Mouse (Mus musculus): ENCODE results near the gene Gm10912.
"Not testable (repeated sequence)": the region's sequence is repeated elsewhere in the genome, so short reads cannot be mapped to it uniquely, and the experiment has no call there.

The Gm10912 gene

DNA sequence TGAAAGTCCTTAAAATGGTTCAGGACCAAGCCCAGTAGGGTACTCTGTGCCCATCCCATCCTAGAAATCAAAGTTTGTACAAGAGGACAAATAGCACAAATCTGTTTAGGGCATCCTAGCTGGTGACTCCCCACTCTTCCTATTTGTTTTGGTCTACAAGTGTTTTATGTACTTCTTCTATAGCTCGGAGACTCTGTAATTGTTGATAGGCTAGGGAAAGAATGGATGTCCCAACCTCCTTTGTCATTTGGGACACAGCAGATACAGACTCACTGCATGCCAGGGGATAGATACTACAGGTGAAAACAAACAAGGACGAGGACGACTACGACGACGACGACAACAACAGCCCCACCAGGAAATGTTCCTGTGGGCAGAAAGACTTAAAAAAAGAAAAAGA, 2.8 kb downstream of the Gm10912 start, which contains the start of gene Gm10799:
TSS of gene Gm10799 (minus strand) at position 101 of the 400 bp plus-strand sequence.
- not testable (repeated sequence) for DNase-seq (ENCODE audit: low spot score in 2 of 2)

DNA sequence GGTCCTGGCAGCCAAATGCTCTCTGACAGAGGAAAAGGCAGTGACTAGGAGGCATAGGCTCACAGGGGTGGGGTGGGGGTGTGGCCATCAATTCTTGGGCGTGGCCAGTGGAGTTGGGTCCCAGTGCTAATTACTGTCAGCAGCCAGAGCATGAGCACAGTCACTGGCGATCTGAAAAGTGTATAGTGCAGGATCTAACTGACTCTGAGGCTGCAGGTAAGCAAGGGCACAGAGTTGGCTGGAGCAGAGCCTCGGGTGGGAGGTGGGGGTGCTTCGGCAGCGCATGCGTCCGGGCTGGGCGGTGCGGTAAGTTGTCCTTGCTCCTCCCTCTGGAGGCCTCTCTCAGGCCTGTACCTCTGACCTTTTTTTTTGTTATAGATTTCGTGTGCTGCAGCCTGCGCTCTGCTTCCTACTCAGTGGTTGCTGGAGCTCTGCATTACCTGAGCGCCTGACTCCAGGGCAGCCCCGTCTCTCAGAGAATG, 4.1 kb downstream of the Gm10912 start, which contains the start of gene Cd59b:
TSS of gene Cd59b (plus strand) at position 146 of the 482 bp plus-strand sequence.
- DNase-seq (ENCODE audit: low spot score in 2 of 2) = no peak

GRCm38 (mm10) chr2:104078285-104078684, 12.7 kb downstream of the Gm10912 start:
- not testable (repeated sequence) for DNase-seq (ENCODE audit: low spot score in 2 of 2)

- DNase-seq (ENCODE audit: low spot score in 2 of 2) = not testable (repeated sequence)
Observed at GRCm38 (mm10) chr2:104081436-104082050, 15.9 kb downstream of the Gm10912 start.

- DNase-seq (ENCODE audit: low spot score in 2 of 2) = no peak
Observed at GRCm38 (mm10) chr2:104082474-104082873, 16.8 kb downstream of the Gm10912 start.

DNA sequence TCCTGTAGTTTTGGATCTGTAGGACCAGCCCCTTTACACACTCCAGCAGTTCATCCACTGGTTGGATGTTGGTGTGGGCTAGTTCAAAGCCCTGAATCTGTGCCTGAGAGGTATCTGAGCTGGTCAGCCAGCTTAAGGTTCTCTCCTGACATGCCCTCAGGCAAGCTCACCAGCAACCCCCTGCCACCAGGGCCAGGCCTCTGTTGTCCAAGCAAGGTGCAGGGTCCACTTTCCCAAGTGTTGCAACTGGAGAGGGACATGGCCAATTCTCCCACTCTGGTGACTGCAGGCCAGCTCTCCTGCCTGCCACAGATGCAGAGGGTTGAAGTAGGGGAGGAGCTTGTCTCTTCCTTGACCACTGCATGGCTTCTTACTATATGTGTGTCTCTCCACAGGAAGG, 18.4 kb downstream of the Gm10912 start:
- DNase-seq (ENCODE audit: low spot score in 2 of 2) = not testable (repeated sequence)

GRCm38 (mm10) chr2:104087562-104087961, 21.9 kb downstream of the Gm10912 start:
- not testable (repeated sequence) for DNase-seq (ENCODE audit: low spot score in 2 of 2)

DNA sequence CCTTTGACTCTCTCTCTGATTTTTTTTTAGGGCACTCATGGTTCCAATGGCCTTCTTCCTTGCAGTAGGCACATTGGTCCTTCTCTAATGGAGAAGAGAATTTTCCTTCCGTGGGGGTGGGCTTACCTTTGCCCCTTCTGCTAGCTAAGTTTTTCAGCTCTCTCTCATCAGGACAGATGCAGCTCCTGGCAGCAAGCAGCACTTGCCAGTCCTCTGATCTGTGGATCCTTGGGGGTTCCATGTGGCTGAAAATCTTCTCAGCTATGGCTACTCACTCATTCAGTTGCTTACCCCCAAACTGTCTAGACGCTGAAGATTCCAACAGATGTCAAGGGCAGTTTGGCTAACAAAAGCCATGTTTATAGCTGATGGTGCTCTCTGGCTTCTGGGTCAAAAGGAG, 27.7 kb downstream of the Gm10912 start:
- DNase-seq (ENCODE audit: low spot score in 2 of 2) = no peak

DNA sequence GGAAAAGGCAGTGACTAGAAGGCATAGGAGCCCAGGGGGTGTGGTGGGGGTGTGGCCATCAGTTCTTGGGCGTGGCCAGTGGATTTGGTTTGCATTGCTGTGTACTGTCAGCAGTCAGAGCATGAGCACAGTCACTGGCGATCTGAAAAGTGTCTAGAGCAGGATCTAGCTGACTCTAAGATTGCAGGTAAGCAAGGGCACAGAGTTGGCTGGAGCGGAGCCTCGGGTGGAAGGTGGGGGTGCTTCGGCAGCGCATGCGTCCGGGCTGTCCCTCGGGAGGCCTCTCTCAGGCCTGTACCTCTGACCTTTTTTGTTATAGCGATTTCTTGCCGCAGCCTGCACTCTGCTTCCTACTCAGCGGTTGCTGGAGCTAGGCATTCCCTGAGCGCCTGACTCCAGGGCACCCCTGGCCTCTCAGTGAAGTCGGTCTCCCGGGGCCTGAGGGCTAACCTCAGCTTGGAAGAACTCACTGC, 30.2 kb downstream of the Gm10912 start, which contains the start of gene Cd59a:
TSS of gene Cd59a (plus strand) at position 61 of the 473 bp plus-strand sequence.
- peak; percentile 18 to 22 for DNase-seq (ENCODE audit: low spot score in 2 of 2)

DNA sequence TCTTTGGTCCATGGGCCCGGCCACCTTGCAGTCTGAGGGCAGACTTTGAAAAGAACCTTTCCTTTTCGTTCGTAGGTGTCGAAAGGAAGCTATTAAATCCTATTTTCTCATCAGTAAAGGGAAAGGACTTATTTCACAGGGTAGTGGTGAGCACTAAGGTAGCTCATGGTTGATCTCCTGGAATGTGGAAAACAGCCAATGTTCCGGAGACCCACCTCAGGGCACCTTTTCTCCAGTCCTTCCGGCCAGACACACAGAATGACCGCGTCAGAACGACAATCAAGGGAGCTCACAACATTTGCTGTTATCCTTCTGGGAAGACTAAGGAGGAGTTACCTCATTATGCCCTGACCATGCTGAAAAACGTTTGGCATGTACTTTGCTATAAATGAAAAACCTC, 30.6 kb downstream of the Gm10912 start:
- no peak for DNase-seq (ENCODE audit: low spot score in 2 of 2)

GRCm38 (mm10) chr2:104096796-104097195, 31.2 kb downstream of the Gm10912 start:
- DNase-seq (ENCODE audit: low spot score in 2 of 2) = not testable (repeated sequence)

DNA sequence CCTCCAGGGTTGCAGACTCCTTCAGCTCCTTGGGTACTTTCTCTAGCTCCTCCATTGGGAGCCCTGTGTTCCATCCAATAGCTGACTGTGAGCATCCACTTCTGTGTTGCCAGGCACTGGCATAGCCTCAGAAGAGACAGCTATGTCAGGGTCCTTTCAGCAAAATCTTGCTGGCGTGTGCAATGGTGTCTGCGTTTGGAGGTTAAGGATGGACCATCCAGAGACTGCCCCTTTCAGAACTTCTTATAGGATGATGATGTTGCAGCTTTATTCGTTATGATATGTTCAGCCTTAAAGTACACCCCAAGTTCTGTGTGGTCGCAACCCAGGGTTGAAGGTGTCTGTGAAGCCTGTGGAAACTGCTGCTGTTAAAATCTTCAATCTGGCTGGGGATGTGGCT, 31.8 kb downstream of the Gm10912 start:
- DNase-seq (ENCODE audit: low spot score in 2 of 2) = not testable (repeated sequence)

DNA sequence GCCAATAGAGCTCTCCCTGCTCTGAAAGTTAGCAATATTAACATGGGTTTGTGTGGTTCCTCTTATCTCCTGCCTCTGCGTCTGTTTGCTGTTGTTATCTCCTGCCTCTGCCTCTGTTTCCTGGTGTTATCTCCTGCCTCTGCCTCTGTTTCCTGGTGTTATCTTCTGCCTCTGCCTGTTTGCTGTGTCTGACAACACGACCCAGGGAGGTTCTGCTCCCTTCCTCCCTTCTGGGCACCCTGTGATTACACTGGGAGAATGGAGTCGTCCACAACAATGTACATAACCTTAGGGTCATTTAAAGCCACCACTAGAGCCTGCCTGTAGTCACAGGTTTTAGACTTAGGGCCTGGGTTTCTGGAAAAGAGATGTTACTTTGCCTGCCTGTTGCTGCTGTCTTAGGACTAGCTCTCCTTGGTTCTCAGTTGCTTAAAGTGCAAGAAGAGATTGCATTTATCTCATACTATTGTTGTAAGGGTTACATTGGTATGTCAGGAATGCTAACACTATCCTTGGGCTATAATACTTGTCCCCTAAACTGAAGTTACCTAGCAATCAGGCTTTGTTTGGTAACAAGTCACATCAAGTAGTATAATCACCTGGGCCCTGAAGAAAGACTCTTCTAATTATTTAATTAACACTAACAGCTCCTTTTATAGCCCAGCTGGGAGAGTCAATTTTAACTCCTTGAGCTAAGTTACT, 33.1 kb downstream of the Gm10912 start:
- no peak for DNase-seq (ENCODE audit: low spot score in 2 of 2)

DNA sequence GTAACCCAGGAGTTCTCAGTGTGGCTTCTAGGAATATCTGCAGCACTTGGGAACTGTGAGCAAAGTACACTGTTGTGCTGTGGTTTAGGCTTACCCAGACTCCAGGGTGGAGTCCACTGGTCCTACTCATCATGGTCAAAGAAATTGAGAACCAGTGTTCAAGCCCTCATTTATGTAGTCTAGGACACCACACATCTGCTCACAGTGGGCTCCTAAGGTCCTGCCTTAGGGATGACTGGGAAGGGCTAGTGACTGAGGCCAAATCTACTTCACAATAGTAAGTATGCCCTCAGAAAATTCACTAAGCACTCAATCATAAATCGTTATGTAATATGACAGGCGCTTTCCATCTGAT, 33.6 kb downstream of the Gm10912 start:
- no peak for DNase-seq (ENCODE audit: low spot score in 2 of 2)

DNA sequence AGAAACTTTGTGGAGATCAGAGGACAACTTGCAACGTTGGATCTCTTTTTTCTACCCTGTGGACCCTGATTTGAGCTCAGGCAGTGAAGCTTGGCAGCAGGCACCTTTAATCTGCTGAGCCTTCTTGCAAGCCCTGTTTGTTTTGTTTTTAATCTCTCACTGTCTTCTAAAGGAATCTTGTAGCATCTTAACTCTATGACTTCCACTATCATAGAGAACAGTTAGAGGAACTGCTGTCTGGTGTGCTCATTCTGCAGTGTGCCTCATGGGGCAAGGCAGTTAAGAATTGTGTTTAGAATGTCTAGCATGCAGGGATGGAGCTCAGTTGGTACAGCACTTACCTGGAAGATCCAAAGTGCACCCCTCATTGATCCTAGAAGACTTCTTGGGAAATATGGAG, 34.3 kb downstream of the Gm10912 start:
- no peak for DNase-seq (ENCODE audit: low spot score in 2 of 2)

DNA sequence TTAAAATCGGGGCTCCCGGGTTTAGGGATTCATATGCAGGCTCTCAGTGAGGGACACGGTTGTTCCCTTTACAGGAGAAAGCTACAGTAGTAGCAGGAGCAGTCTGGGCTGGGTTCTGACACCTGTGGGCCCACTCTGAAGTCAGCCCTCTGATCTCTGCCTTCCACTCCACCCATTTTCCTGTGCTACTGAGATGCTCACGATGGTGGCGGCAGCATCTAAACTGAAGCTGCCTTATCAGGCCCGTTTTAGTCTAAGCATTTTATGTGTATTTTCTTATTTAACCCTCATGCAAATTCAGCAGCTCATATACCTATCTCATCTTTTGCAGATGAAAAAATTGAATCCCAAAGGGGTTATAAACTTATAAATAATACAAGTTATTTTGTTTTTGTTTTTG, 39.2 kb downstream of the Gm10912 start:
- no peak for DNase-seq (ENCODE audit: low spot score in 2 of 2)

DNA sequence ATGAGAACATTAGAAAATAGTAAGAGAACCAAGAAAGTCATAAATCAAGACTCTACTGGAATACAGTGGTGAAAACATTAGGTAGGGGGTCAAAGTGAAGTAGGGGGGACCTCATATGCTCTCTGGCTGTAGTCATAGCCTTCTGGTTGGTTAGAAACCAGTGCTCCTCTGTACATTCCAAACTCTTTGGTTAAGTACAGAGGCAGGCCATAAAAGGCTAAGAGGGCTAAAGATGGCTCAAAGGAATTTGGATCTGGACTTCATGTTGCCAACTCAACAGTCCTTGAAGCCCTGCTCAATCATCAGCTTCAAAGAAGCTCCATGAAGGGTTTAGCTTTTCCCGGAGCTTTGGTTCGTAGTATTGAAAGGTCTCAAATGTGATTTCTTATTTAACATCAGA, 43.4 kb downstream of the Gm10912 start:
- DNase-seq (ENCODE audit: low spot score in 2 of 2) = not testable (repeated sequence)

GRCm38 (mm10) chr2:104109528-104109927, 43.9 kb downstream of the Gm10912 start:
- DNase-seq (ENCODE audit: low spot score in 2 of 2) = no peak

GRCm38 (mm10) chr2:104110031-104110430, 44.4 kb downstream of the Gm10912 start:
- no peak for DNase-seq (ENCODE audit: low spot score in 2 of 2)

- not testable (repeated sequence) for DNase-seq (ENCODE audit: low spot score in 2 of 2)
Observed at GRCm38 (mm10) chr2:104111170-104111797, 45.7 kb downstream of the Gm10912 start.

DNA sequence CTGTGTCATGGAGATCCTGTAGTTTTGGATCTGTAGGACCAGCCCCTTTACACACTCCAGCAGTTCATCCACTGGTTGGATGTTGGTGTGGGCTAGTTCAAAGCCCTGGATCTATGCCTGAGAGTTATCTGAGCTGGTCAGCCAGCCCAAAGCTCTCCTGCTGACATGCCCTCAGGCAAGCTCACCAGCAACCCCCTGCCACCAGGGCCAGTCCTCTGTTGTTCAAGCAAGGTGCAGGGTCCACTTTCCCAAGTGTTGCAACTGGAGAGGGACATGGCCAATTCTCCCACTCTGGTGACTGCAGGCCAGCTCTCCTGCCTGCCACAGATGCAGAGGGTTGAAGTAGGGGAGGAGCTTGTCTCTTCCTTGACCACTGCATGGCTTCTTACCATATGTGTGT, 47.9 kb downstream of the Gm10912 start:
- not testable (repeated sequence) for DNase-seq (ENCODE audit: low spot score in 2 of 2)

DNA sequence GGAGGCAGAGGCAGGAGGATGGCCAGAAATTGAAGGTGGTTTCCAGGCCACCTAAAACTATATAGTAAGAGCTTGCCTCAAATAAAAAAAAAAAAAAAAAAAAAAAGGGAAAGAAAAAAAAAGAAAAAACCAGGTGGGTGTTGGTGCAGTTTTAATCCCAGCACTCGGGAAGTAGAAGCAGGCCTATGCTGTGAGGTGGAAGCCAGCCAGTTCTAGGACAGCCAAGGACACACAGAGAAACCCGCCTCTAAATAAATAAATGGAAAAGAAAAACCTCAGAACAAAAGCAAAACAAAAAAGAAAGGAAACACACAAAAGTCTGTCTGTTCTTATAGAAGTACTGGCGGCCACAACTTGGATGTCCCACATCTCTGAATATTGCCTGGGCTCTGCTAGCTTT, 49.3 kb downstream of the Gm10912 start:
- DNase-seq (ENCODE audit: low spot score in 2 of 2) = no peak

Measured in right cerebral cortex, postnatal 36 days (tissue).